Mouse (Mus musculus) MEL (cell line): ENCODE results near the gene Aco1.

Experiments used
- CTCF ChIP-seq, 3 experiments: IDR thresholded peaks in 2 of 3; conservative IDR thresholded peaks in 1 of 3; 2 replicates each; pipeline ENCODE4 v1.5.1; 2011 to 2012; ENCODE audit warnings: low read length in 3 of 3, low read depth in 2 of 3, mild to moderate bottlenecking in 2 of 3, improper control_type of control experiment in 1 of 3, inconsistent platforms in 1 of 3, mixed read lengths in 1 of 3, moderate library complexity in 1 of 3; ENCODE audit not compliant: control insufficient read depth in 1 of 3, insufficient read depth in 1 of 3, poor library complexity in 1 of 3, severe bottlenecking in 1 of 3
- GATA1 ChIP-seq: IDR thresholded peaks from 2 replicates; pipeline ENCODE4 v1.6.1; 2011; ENCODE audit warnings: low read depth, low read length, improper control_type of control experiment

DNA sequence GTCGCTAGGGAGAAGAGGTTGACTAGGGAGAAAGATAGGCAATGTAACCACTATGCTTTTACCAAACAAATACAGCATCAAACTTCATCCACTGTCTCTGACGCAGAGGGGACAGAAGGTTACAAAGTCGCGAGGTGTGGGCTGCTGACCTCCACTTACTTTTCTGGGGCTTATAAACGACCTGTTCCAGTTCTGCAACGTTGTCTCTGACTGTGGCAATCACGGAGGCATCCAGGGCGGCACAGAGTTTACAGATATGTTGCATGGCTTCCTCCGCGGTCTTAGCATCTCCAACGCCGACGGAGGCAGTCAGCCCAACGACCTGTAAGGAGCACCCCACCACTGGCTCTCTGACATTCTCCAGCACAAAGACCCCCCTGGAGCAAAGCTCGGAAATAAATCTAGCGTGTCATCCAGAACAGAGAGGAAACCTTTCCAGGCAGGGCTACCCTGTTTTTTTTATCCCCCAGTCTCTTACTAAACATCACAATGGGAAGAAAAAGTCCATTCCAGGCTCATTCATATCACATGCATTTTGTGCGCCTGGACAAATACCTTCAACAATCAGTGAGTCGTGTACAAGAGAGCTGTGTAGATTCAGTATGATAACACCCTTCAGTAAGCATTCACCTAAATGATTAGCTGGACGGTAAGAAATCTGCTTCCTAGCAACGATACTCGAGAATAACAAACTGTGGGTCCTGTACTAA, 79.2 kb downstream of the Aco1 start:
- TF ChIP-seq CTCF (IDR thresholded peaks at IDR 0.05 in 2 of 3, conservative IDR thresholded peaks at IDR 0.05 in 1 of 3; ENCODE audit: control insufficient read depth in 1 of 3, insufficient read depth in 1 of 3, low read depth in 2 of 3, low read length in 3 of 3, poor library complexity in 1 of 3, severe bottlenecking in 1 of 3) (no peak), GATA1 (no peak)
